In genomic region chr5:125440583-125441233, GRCm38 (mm10) we compare ENCODE assay signal across 8 mouse cellular contexts. TPM values are rescaled to one million over a fixed set of nuclear protein-coding genes. Genes with fewer than 3 reads are reported as not detected.
DNase-seq lines count a peak whose midpoint lies in the region; ATAC-seq and TF ChIP-seq lines count a peak whose summit lies in the region.

No protein-coding gene starts in this region.

- TF ChIP-seq CTCF in bone marrow macrophage, adult 2 months (IDR thresholded peaks at IDR 0.05; ENCODE audit: low read depth, low read length): no peak

- TF ChIP-seq POLR2A in bone marrow macrophage, adult 2 months (IDR thresholded peaks at IDR 0.05; ENCODE audit: borderline replicate concordance, low read depth, low read length): no peak

- no peak for DNase-seq in kidney, postnatal 10 days
- no peak for DNase-seq in midbrain, embryonic 10.5 days (ENCODE audit: low spot score)
- no peak for DNase-seq in left cerebral cortex, postnatal 14 days (ENCODE audit: low spot score in 2 of 2)
- no peak for DNase-seq in cerebellum, adult 9-10 months
- DNase-seq in right cerebral cortex, adult 18-20 months: no peak

- H3K36me3 ChIP-seq in kidney, embryonic 14.5 days (ENCODE audit: control insufficient read depth, insufficient read depth, low read length): no peaks in the 10 kb centered on the region
- no peaks in the 10 kb centered on the region for H3K36me3 ChIP-seq in hindbrain, embryonic 13.5 days
- peaks cover 22% of the 10 kb centered on the region for H3K36me3 ChIP-seq in midbrain, embryonic 10.5 days

- 0 out of 2 replicates have a peak, but pooled peaks cover 9% of the 10 kb centered on the region for H3K4me1 ChIP-seq in kidney, embryonic 14.5 days (ENCODE audit: control insufficient read depth, insufficient read depth, low read length)
- peaks cover 34% of the 10 kb centered on the region for H3K4me1 ChIP-seq in bone marrow macrophage, adult 2 months (ENCODE audit: control insufficient read depth, insufficient read depth, low read length)
- peaks cover 27% of the 10 kb centered on the region for H3K4me1 ChIP-seq in hindbrain, embryonic 13.5 days (replicated peaks)
- peaks cover 22% of the 10 kb centered on the region for H3K4me1 ChIP-seq in midbrain, embryonic 10.5 days

- peak overlapping the region; percentile 84 for H3K4me2 ChIP-seq in kidney, embryonic 14.5 days (replicated peaks; ENCODE audit: low read depth, low read length)
- H3K4me2 ChIP-seq in hindbrain, embryonic 13.5 days: peak overlapping the region; percentile 68

- no peak; the same call in 1 of the 2 replicates for ATAC-seq in kidney, embryonic 14.5 days (ENCODE audit: low FRiP score, low TSS enrichment)
- 0 out of 2 replicates have a peak, but pooled peaks have one; percentile 3 for ATAC-seq in hindbrain, embryonic 13.5 days (ENCODE audit: low FRiP score)

- H3K27me3 ChIP-seq in kidney, embryonic 14.5 days (ENCODE audit: control insufficient read depth, insufficient read depth, low read length): no peaks in the 10 kb centered on the region
- no peaks in the 10 kb centered on the region for H3K27me3 ChIP-seq in hindbrain, embryonic 13.5 days
- no peaks in the 10 kb centered on the region for H3K27me3 ChIP-seq in midbrain, embryonic 10.5 days (ENCODE audit: low read depth, poor library complexity, severe bottlenecking)

- no peaks in the 10 kb centered on the region for H3K9me3 ChIP-seq in kidney, embryonic 14.5 days (ENCODE audit: control insufficient read depth, low read length)
- no peaks in the 10 kb centered on the region for H3K9me3 ChIP-seq in hindbrain, embryonic 13.5 days
- no peaks in the 10 kb centered on the region for H3K9me3 ChIP-seq in midbrain, embryonic 10.5 days (replicated peaks)

- H3K27ac ChIP-seq in kidney, embryonic 14.5 days (ENCODE audit: low read depth, low read length): no peak overlapping the region
- peak overlapping the region; percentile 66 for H3K27ac ChIP-seq in bone marrow macrophage, adult 2 months (ENCODE audit: insufficient read depth, low read depth, low read length)
- no peak overlapping the region for H3K27ac ChIP-seq in hindbrain, embryonic 13.5 days
- peak overlapping the region; percentile 96 for H3K27ac ChIP-seq in midbrain, embryonic 10.5 days (replicated peaks)

- peak overlapping the region; percentile 81; the same call in 1 of the 2 replicates for H3K9ac ChIP-seq in kidney, embryonic 14.5 days (ENCODE audit: low read depth, low read length)
- peak overlapping the region; percentile 94 for H3K9ac ChIP-seq in hindbrain, embryonic 13.5 days

- 2% methylated on average over 7 of the region's 7 CpGs for WGBS in kidney, embryonic 14.5 days
- WGBS in hindbrain, embryonic 13.5 days: 2% methylated on average over 7 of the region's 7 CpGs
- 5% methylated on average over 7 of the region's 7 CpGs for WGBS in midbrain, embryonic 10.5 days

- intact Hi-C loops in left cerebral cortex, postnatal 14 days (cut with DNase I): no loop called here

- peak overlapping the region; percentile 80 for H3K4me3 ChIP-seq in kidney, embryonic 14.5 days (ENCODE audit: low read length)
- H3K4me3 ChIP-seq in bone marrow macrophage, adult 2 months (ENCODE audit: insufficient read depth, low read length): peak overlapping the region; percentile 97
- H3K4me3 ChIP-seq in hindbrain, embryonic 13.5 days: peak overlapping the region; percentile 82
- H3K4me3 ChIP-seq in midbrain, embryonic 10.5 days: peak overlapping the region; percentile 92

RNA-seq across cellular contexts. Expression of gene Bri3bp, which starts 0.7 kb away (rescaled TPM):
- 29.6 and 39.8 TPM in 2 replicates for polyA plus RNA-seq in kidney, embryonic 14.5 days (2014; fragmentation: Nextera tagmentation; extraction: Ambion mirVana)
- 11.6 and 11.8 TPM in 2 replicates for polyA plus RNA-seq in bone marrow macrophage, adult 2 months (2012; ENCODE audit: insufficient read depth, insufficient read length, missing spikeins)
- polyA plus RNA-seq in hindbrain, embryonic 13.5 days (2015; fragmentation: Nextera tagmentation; extraction: Ambion mirVana): 31.4 and 35.6 TPM in 2 replicates
- 49.2 and 54.7 TPM in 2 replicates for polyA plus RNA-seq in midbrain, embryonic 10.5 days (2016; fragmentation: Nextera tagmentation; extraction: Ambion mirVana)
- 10 to 100 TPM; 81.0 to 85.6 TPM for total RNA-seq in left cerebral cortex, postnatal 14 days (2021)

RNA-seq across cellular contexts. Expression of gene Dhx37, which starts 6.8 kb away (rescaled TPM):
- 7.7 and 14.4 TPM in 2 replicates for polyA plus RNA-seq in kidney, embryonic 14.5 days (2014; fragmentation: Nextera tagmentation; extraction: Ambion mirVana)
- 13.1 and 18.4 TPM in 2 replicates for polyA plus RNA-seq in bone marrow macrophage, adult 2 months (2012; ENCODE audit: insufficient read depth, insufficient read length, missing spikeins)
- 10.4 and 11.7 TPM in 2 replicates for polyA plus RNA-seq in hindbrain, embryonic 13.5 days (2015; fragmentation: Nextera tagmentation; extraction: Ambion mirVana)
- polyA plus RNA-seq in midbrain, embryonic 10.5 days (2016; fragmentation: Nextera tagmentation; extraction: Ambion mirVana): 17.4 and 21.2 TPM in 2 replicates
- 10 to 100 TPM; 10.1 to 10.9 TPM for total RNA-seq in left cerebral cortex, postnatal 14 days (2021)

RNA-seq across cellular contexts. Expression of gene Aacs, which starts 34.9 kb away (rescaled TPM):
- 21.0 and 36.6 TPM in 2 replicates for polyA plus RNA-seq in kidney, embryonic 14.5 days (2014; fragmentation: Nextera tagmentation; extraction: Ambion mirVana)
- 10.3 and 19.0 TPM in 2 replicates for polyA plus RNA-seq in bone marrow macrophage, adult 2 months (2012; ENCODE audit: insufficient read depth, insufficient read length, missing spikeins)
- polyA plus RNA-seq in hindbrain, embryonic 13.5 days (2015; fragmentation: Nextera tagmentation; extraction: Ambion mirVana): 60.0 and 62.4 TPM in 2 replicates
- 63.9 and 71.5 TPM in 2 replicates for polyA plus RNA-seq in midbrain, embryonic 10.5 days (2016; fragmentation: Nextera tagmentation; extraction: Ambion mirVana)
- total RNA-seq in left cerebral cortex, postnatal 14 days (2021): 10 to 100 TPM; 62.2 to 68.4 TPM

RNA-seq across cellular contexts. Expression of gene Ubc, which starts 50.7 kb away (rescaled TPM):
- 715 and 1,051 TPM in 2 replicates for polyA plus RNA-seq in kidney, embryonic 14.5 days (2014; fragmentation: Nextera tagmentation; extraction: Ambion mirVana)
- 808 and 810 TPM in 2 replicates for polyA plus RNA-seq in bone marrow macrophage, adult 2 months (2012; ENCODE audit: insufficient read depth, insufficient read length, missing spikeins)
- polyA plus RNA-seq in hindbrain, embryonic 13.5 days (2015; fragmentation: Nextera tagmentation; extraction: Ambion mirVana): 1,201 and 1,293 TPM in 2 replicates
- 957 and 1,129 TPM in 2 replicates for polyA plus RNA-seq in midbrain, embryonic 10.5 days (2016; fragmentation: Nextera tagmentation; extraction: Ambion mirVana)
- total RNA-seq in left cerebral cortex, postnatal 14 days (2021): 100 to 1,000 TPM; 752 to 821 TPM

RNA-seq across cellular contexts. Expression of gene Gm10382, which starts 51.6 kb away (rescaled TPM):
- 0.16 and 0.41 TPM in 2 replicates for polyA plus RNA-seq in kidney, embryonic 14.5 days (2014; fragmentation: Nextera tagmentation; extraction: Ambion mirVana)
- not detected in 2 replicates for polyA plus RNA-seq in bone marrow macrophage, adult 2 months (2012; ENCODE audit: insufficient read depth, insufficient read length, missing spikeins)
- 0.55 and 1.1 TPM in 2 replicates for polyA plus RNA-seq in hindbrain, embryonic 13.5 days (2015; fragmentation: Nextera tagmentation; extraction: Ambion mirVana)
- 0.56 and 0.57 TPM in 2 replicates for polyA plus RNA-seq in midbrain, embryonic 10.5 days (2016; fragmentation: Nextera tagmentation; extraction: Ambion mirVana)
- total RNA-seq in left cerebral cortex, postnatal 14 days (2021): under 1 TPM in 1 of 2 experiments, not detected in 1; 0.37 TPM

Comparison
In these comparisons a context has a peak if more than half of its experiments do, and no peak if none do; other contexts are left out.
1. H3K27ac ChIP-seq: peak in bone marrow macrophage, adult 2 months (single experiment) and midbrain, embryonic 10.5 days (single experiment); none in kidney, embryonic 14.5 days (single experiment) and hindbrain, embryonic 13.5 days (single experiment).
2. Peak in every context shown above with its lines, with median percentiles within 50 percentile points of each other: H3K4me3 ChIP-seq.